31 mouse cellular contexts compared by ENCODE assay signal in the genomic region with DNA sequence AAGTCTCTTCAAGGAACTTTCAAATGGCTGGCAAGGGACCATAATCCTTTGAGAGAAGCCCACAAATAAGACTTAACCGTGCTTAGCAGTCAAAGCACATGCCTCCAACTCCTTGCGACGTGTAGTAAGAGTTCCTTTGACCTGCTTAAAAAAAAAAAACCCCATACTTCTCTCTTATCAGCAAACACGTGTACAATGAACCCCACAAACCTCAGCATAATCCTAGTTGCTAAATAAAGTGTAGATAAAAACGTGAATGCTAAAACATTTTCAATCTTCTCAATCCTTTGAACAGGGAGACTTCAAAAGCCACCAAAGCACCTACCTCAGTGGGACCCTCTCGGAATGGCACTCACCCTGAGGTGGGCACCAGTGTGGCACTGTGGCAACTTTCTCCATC. TPM values are rescaled to one million over a fixed set of nuclear protein-coding genes. Genes with fewer than 3 reads are reported as not detected.
DNase-seq lines count a peak whose midpoint lies in the region; TF ChIP-seq lines count a peak whose summit lies in the region.
"Had no signal": no experiment of that assay in that cellular context is flagged by ENCODE, and none has a peak within 500 bp of the region (broad histone marks: within the 10 kb centered on the region; RNA-seq: fewer than 3 reads in every experiment).

No protein-coding gene starts in this region.

- no peaks in the 10 kb centered on the region for H3K79me2 ChIP-seq in MEL (ENCODE audit: control insufficient read depth, insufficient read depth, low read length, poor library complexity)

- intact Hi-C loops in gastrocnemius, adult 2 months (cut with DNase I): no loop called here
- intact Hi-C loops in gastrocnemius, postnatal 14 days (cut with DNase I; ENCODE audit: low total_unique reads): no loop called here

- TF ChIP-seq POLR2A in MEL (IDR thresholded peaks at IDR 0.05; ENCODE audit: control insufficient read depth in 1 of 2, insufficient read depth in 1 of 2, low read depth in 1 of 2, low read length in 2 of 2, poor library complexity in 1 of 2): no peak

- no peaks in the 10 kb centered on the region for H3K36me3 ChIP-seq in MEL (ENCODE audit: control insufficient read depth in 1 of 2, insufficient read depth in 2 of 2, low read length in 2 of 2)
- H3K36me3 ChIP-seq: embryonic facial prominence, embryonic 13.5 days; embryonic facial prominence, embryonic 15.5 days; forebrain, embryonic 10.5 days; forebrain, embryonic 12.5 days; G1E had no signal

- H3K27ac ChIP-seq in gastrocnemius, adult 2 months: peak overlapping the region; percentile 93
- no peak overlapping the region for H3K27ac ChIP-seq in MEL (ENCODE audit: control insufficient read depth, low read depth, low read length)
- H3K27ac ChIP-seq: embryonic facial prominence, embryonic 13.5 days; embryonic facial prominence, embryonic 15.5 days; forebrain, embryonic 10.5 days; forebrain, embryonic 12.5 days had no signal

- no peak for TF ChIP-seq RAD21 in MEL (IDR thresholded peaks at IDR 0.05; ENCODE audit: low read depth, low read length)

- no peak overlapping the region for H3K9ac ChIP-seq in MEL (ENCODE audit: control insufficient read depth, low read depth, low read length, poor library complexity, severe bottlenecking)
- H3K9ac ChIP-seq: embryonic facial prominence, embryonic 13.5 days; embryonic facial prominence, embryonic 15.5 days; forebrain, embryonic 12.5 days had no signal

- peaks cover 2 to 6% of the 10 kb centered on the region in 2 experiments; a peak in 3 of 4 replicates for H3K27me3 ChIP-seq in MEL (ENCODE audit: control insufficient read depth in 1 of 2, insufficient read depth in 2 of 2, low read length in 2 of 2)
- H3K27me3 ChIP-seq: embryonic facial prominence, embryonic 15.5 days had no signal

- no peak for TF ChIP-seq EP300 in MEL (IDR thresholded peaks at IDR 0.05; ENCODE audit: low read depth in 1 of 2, low read length in 2 of 2)

- no peaks in the 10 kb centered on the region for H3K4me1 ChIP-seq in MEL (ENCODE audit: control insufficient read depth in 1 of 2, insufficient read depth in 2 of 2, low read length in 2 of 2)

- no peak for TF ChIP-seq CTCF in gastrocnemius, adult 2 months (IDR thresholded peaks at IDR 0.05)
- no peak for TF ChIP-seq CTCF in MEL (IDR thresholded peaks at IDR 0.05 in 2 of 3, conservative IDR thresholded peaks at IDR 0.05 in 1 of 3; ENCODE audit: control insufficient read depth in 1 of 3, insufficient read depth in 1 of 3, low read depth in 2 of 3, low read length in 3 of 3, poor library complexity in 1 of 3, severe bottlenecking in 1 of 3)

- DNase-seq in gastrocnemius, adult 2 months: no peak
- no peak for DNase-seq in gastrocnemius, postnatal 14 days
- peak; percentile 1 for DNase-seq in ovary, postnatal 36 days (ENCODE audit: low spot score)
- no peak for DNase-seq in ovary, postnatal 10 days (ENCODE audit: low spot score)
- DNase-seq in MEL (ENCODE audit: low read depth, low spot score): peak; percentile 50
- DNase-seq in thymus, adult 18-20 months: no peak
- DNase-seq: adrenal gland, adult 2 months; adrenal gland, postnatal 10 days; adrenal gland, postnatal 25 days; B cell, adult 2 months; cerebellum, adult 11 months; cerebellum, adult 18-20 months; cerebellum, adult 8-10 months; cerebellum, adult 9-11 months; cerebellum, postnatal 14 days; cerebellum, postnatal 36 days; embryo, embryonic 11 days had no signal

- H3K9me3 ChIP-seq in MEL (replicated peaks; ENCODE audit: insufficient read depth, low read length): no peaks in the 10 kb centered on the region
- H3K9me3 ChIP-seq: embryonic facial prominence, embryonic 13.5 days; embryonic facial prominence, embryonic 15.5 days; forebrain, embryonic 10.5 days; forebrain, embryonic 12.5 days; G1E had no signal

- no peak overlapping the region for H3K4me3 ChIP-seq in gastrocnemius, adult 2 months
- no peak overlapping the region for H3K4me3 ChIP-seq in MEL (ENCODE audit: control insufficient read depth in 1 of 2, insufficient read depth in 1 of 2, low read depth in 2 of 2, low read length in 2 of 2)
- H3K4me3 ChIP-seq: embryonic facial prominence, embryonic 13.5 days; embryonic facial prominence, embryonic 15.5 days; erythroblast, embryonic 14.5 days; forebrain, embryonic 10.5 days; forebrain, embryonic 12.5 days had no signal

TF ChIP-seq in MEL, 35 proteins besides CTCF, POLR2A, EP300 and RAD21:
- TF ChIP-seq TAL1 (IDR thresholded peaks at IDR 0.05; ENCODE audit: low read length) (no peak), RCOR1 (IDR thresholded peaks at IDR 0.05; ENCODE audit: low read depth, low read length) (peak; percentile 88), SIN3A (IDR thresholded peaks at IDR 0.05; ENCODE audit: low read length) (no peak), ZC3H11A (IDR thresholded peaks at IDR 0.05; ENCODE audit: low read depth, low read length) (no peak), JUND (IDR thresholded peaks at IDR 0.05; ENCODE audit: low read depth, low read length) (no peak), TBP (IDR thresholded peaks at IDR 0.05; ENCODE audit: low read depth, low read length) (0 out of 2 replicates have a peak, but pooled peaks have one; percentile 60), ZMIZ1 (IDR thresholded peaks at IDR 0.05; ENCODE audit: low read depth, low read length) (no peak), MAZ (IDR thresholded peaks at IDR 0.05; ENCODE audit: low read depth, low read length) (no peak), USF1 (IDR thresholded peaks at IDR 0.05; ENCODE audit: low read depth, low read length) (peak; percentile 49; the same call in 1 of the 2 replicates), GABPA (IDR thresholded peaks at IDR 0.05; ENCODE audit: low read depth, low read length) (no peak), MAX (IDR thresholded peaks at IDR 0.05; ENCODE audit: low read length) (no peak; the same call in 1 of the 2 replicates), USF2 (IDR thresholded peaks at IDR 0.05; ENCODE audit: borderline replicate concordance in 1 of 2, insufficient read depth in 1 of 2, low read depth in 1 of 2, low read length in 2 of 2) (no peak), GATA1 (IDR thresholded peaks at IDR 0.05; ENCODE audit: low read depth, low read length) (peak; percentile 63), CHD2 (IDR thresholded peaks at IDR 0.05; ENCODE audit: low read length) (no peak), ELF1 (IDR thresholded peaks at IDR 0.05; ENCODE audit: low read depth, low read length) (no peak), UBTF (IDR thresholded peaks at IDR 0.05; ENCODE audit: borderline replicate concordance, insufficient read depth, low read depth, low read length) (no peak), CHD1 (IDR thresholded peaks at IDR 0.05; ENCODE audit: low read depth, low read length) (no peak), MYC (IDR thresholded peaks at IDR 0.05; ENCODE audit: low read depth, low read length) (0 out of 2 replicates have a peak, but pooled peaks have one; percentile 26), ZNF384 (IDR thresholded peaks at IDR 0.05; ENCODE audit: low read depth, low read length) (peak; percentile 81), TCF12 (IDR thresholded peaks at IDR 0.05; ENCODE audit: low read depth, low read length) (no peak), ZKSCAN1 (IDR thresholded peaks at IDR 0.05; ENCODE audit: low read depth, low read length) (no peak), E2F4 (IDR thresholded peaks at IDR 0.05; ENCODE audit: borderline replicate concordance, low read depth, low read length) (no peak), BHLHE40 (IDR thresholded peaks at IDR 0.05; ENCODE audit: borderline replicate concordance, low read depth, low read length) (peak; percentile 92), MXI1 (IDR thresholded peaks at IDR 0.05; ENCODE audit: low read depth, low read length) (no peak), MAFK (IDR thresholded peaks at IDR 0.05; ENCODE audit: borderline replicate concordance, low read depth, low read length) (no peak), MEF2A (IDR thresholded peaks at IDR 0.05; ENCODE audit: extremely low read depth, insufficient replicate concordance, low read depth, low read length, poor library complexity, severe bottlenecking) (no peak)

RNA-seq across cellular contexts. Expression of a gene that starts 7.3 kb away (rescaled TPM):
- total RNA-seq in gastrocnemius, adult 2 months (2021): 10 to 100 TPM; 14.8 to 17.4 TPM
- 10 to 100 TPM; 13.5 to 16.4 TPM for total RNA-seq in gastrocnemius, postnatal 14 days (2021)
- total RNA-seq in MEL (2012; rRNA removed): 0.15 and 0.23 TPM in 2 replicates
- under 1 TPM in 1 of 2 experiments, not detected in 1; 0.39 TPM for polyA plus RNA-seq in MEL (2012; ENCODE audit: insufficient read depth in 1 of 2, insufficient read length in 2 of 2, low read depth in 1 of 2, low replicate concordance in 2 of 2, missing spikeins in 1 of 2)
- total RNA-seq: G1E had no signal
- polyA plus RNA-seq: erythroblast, embryonic 14.5 days; G1E had no signal

RNA-seq across cellular contexts. Expression of a gene that starts 37.6 kb away (rescaled TPM):
- not detected for total RNA-seq in gastrocnemius, adult 2 months (2021)
- total RNA-seq in gastrocnemius, postnatal 14 days (2021): not detected
- total RNA-seq in MEL (2012; rRNA removed): not detected in 2 replicates
- polyA plus RNA-seq in MEL (2012; ENCODE audit: insufficient read depth in 1 of 2, insufficient read length in 2 of 2, low read depth in 1 of 2, low replicate concordance in 2 of 2, missing spikeins in 1 of 2): not detected
- total RNA-seq: adrenal gland, adult 2 months; adrenal gland, postnatal 25 days; adrenal gland, postnatal 4 days; CH12.LX; common myeloid progenitor, adult 5-6 weeks had no signal
- polyA plus RNA-seq: adrenal gland, adult 2 months; brain, embryonic 14.5 days; CD4-positive, CD25-positive, alpha-beta regulatory T cell, adult 4 months; embryonic facial prominence, embryonic 11.5 days; embryonic facial prominence, embryonic 13.5 days; embryonic facial prominence, embryonic 15.5 days; erythroblast, embryonic 14.5 days; forebrain, embryonic 10.5 days; forebrain, embryonic 12.5 days; forebrain, embryonic 14.5 days; forebrain, embryonic 16.5 days; G1E had no signal

Comparison
In these comparisons a context has a peak if more than half of its experiments do, and no peak if none do; other contexts are left out.
1. DNase-seq: peak in ovary, postnatal 36 days (single experiment) and MEL (single experiment); none in gastrocnemius, adult 2 months (single experiment), gastrocnemius, postnatal 14 days (single experiment), ovary, postnatal 10 days (single experiment) and thymus, adult 18-20 months (0 of 2).
2. RNA of a gene that starts 7.3 kb away (total RNA-seq): 14.8 to 17.4 TPM in gastrocnemius, adult 2 months and 13.5 to 16.4 TPM in gastrocnemius, postnatal 14 days; 0.15 to 0.23 TPM in MEL; every median in the first group is over 10 times any median in the second.